Mouse (Mus musculus) forebrain, embryonic 11.5 days (tissue): ENCODE results near the gene Tnik. TPM values are rescaled to one million over a fixed set of nuclear protein-coding genes. Genes with fewer than 3 reads are reported as not detected.

ENCODE experiments used
- ATAC-seq: fragments of 200-750 bp; cut with Nextera tagmentation; replicated peaks from 2 replicates; pipeline ENCODE4 v1.8.0; 2017; ENCODE audit warnings: moderate TSS enrichment; ENCODE audit not compliant: low FRiP score
- DNase-seq: peaks from one replicate; pipeline ENCODE4 v3.0.0-alpha.2; 2017; ENCODE audit warnings: low spot score
- H3K27ac ChIP-seq: fragments of 300-500 bp; sonication (generic); 2 replicates; pipeline ENCODE4 v1.5.1; 2014; ENCODE audit warnings: low read depth, low read length
- H3K27me3 ChIP-seq: fragments of 300-500 bp; sonication (generic); 2 replicates; pipeline ENCODE4 v1.6.1; 2014; ENCODE audit warnings: mild to moderate bottlenecking, low read length, mixed read lengths; ENCODE audit not compliant: control insufficient read depth, insufficient read depth
- H3K36me3 ChIP-seq: fragments of 300-500 bp; sonication (generic); 2 replicates; pipeline ENCODE4 v1.6.1; 2014; ENCODE audit warnings: mild to moderate bottlenecking, low read length, moderate library complexity, mixed read lengths; ENCODE audit not compliant: control insufficient read depth, insufficient read depth
- H3K4me1 ChIP-seq: fragments of 300-500 bp; sonication (generic); replicated peaks from 2 replicates; pipeline ENCODE4 v1.6.1; 2014; ENCODE audit warnings: low read length, mixed read lengths; ENCODE audit not compliant: control insufficient read depth, insufficient read depth
- H3K4me2 ChIP-seq: fragments of 300-500 bp; sonication (generic); 2 replicates; pipeline ENCODE4 v1.6.1; 2014; ENCODE audit warnings: low read depth, mild to moderate bottlenecking, low read length, moderate library complexity, mixed read lengths; ENCODE audit not compliant: severe bottlenecking
- H3K4me3 ChIP-seq: fragments of 300-500 bp; sonication (generic); 2 replicates; pipeline ENCODE4 v1.5.1; 2014; ENCODE audit warnings: low read depth, low read length
- H3K9ac ChIP-seq: fragments of 300-500 bp; sonication (generic); 2 replicates; pipeline ENCODE4 v1.6.1; 2014; ENCODE audit warnings: low read length
- H3K9me3 ChIP-seq: fragments of 300-500 bp; sonication (generic); 2 replicates; pipeline ENCODE4 v1.6.1; 2016; ENCODE audit warnings: low read length, mixed read lengths; ENCODE audit not compliant: control insufficient read depth
- WGBS: fragments of 180-500 bp; shearing (Covaris S2); extraction: QIAGEN DNeasy Blood & Tissue Kit; methylation state at CpG from one replicate; pipeline ENCODE4 v1.1.7; 2014; 5-methylcytosine and 5-hydroxymethylcytosine counted together
- polyA plus RNA-seq: library from polyadenylated mRNA; unstranded; fragments of >200 nt; fragmentation: Nextera tagmentation; extraction: Ambion mirVana; gene quantifications from 2 replicates; pipeline ENCODE4 v1.2.1, GENCODE M21; 2014

Gene Tnik
- polyA plus RNA-seq, 1 experiment from 2014 or later: 21.7 TPM

- ATAC-seq: no peak
- no peak for DNase-seq
- H3K9ac ChIP-seq: no peak overlapping the region
- H3K4me3 ChIP-seq: no peak overlapping the region
- no peaks in the 10 kb centered on the region for H3K4me1 ChIP-seq
- H3K36me3 ChIP-seq: no peaks in the 10 kb centered on the region
- no peaks in the 10 kb centered on the region for H3K9me3 ChIP-seq
- no peak overlapping the region for H3K27ac ChIP-seq
- WGBS: 84% methylated on average over 4 of the region's 4 CpGs
- H3K27me3 ChIP-seq: no peaks in the 10 kb centered on the region
- no peak overlapping the region for H3K4me2 ChIP-seq
Measured at GRCm38 (mm10) chr3:28346476-28346875, 83.5 kb downstream of the Tnik start.

GRCm38 (mm10) chr3:28348746-28349145 is 85.7 kb downstream of the Tnik start:
- ATAC-seq: no peak
- Histone ChIP-seq H3K4me2 (no peak overlapping the region), H3K4me3 (no peak overlapping the region), H3K9ac (no peak overlapping the region), H3K27me3 (no peaks in the 10 kb centered on the region), H3K36me3 (no peaks in the 10 kb centered on the region), H3K9me3 (no peaks in the 10 kb centered on the region), H3K27ac (no peak overlapping the region), H3K4me1 (no peaks in the 10 kb centered on the region)
- no peak for DNase-seq
- 86% methylated on average over 1 of the region's 1 CpGs for WGBS

GRCm38 (mm10) chr3:28350147-28350801 is 87.3 kb downstream of the Tnik start:
- WGBS: 85% methylated on average over 10 of the region's 10 CpGs
- ATAC-seq: no peak
- H3K4me1 ChIP-seq: no peaks in the 10 kb centered on the region

GRCm38 (mm10) chr3:28358391-28358790 is 95.4 kb downstream of the Tnik start:
- H3K9me3 ChIP-seq: no peaks in the 10 kb centered on the region
- 74% methylated on average over 2 of the region's 2 CpGs for WGBS
- no peaks in the 10 kb centered on the region for H3K4me1 ChIP-seq
- no peaks in the 10 kb centered on the region for H3K27me3 ChIP-seq
- H3K4me2 ChIP-seq: no peak overlapping the region
- ATAC-seq (no peak), DNase-seq (no peak)
- H3K36me3 ChIP-seq: no peaks in the 10 kb centered on the region
- H3K4me3 ChIP-seq: no peak overlapping the region
- no peak overlapping the region for H3K27ac ChIP-seq
- no peak overlapping the region for H3K9ac ChIP-seq

More at GRCm38 (mm10) chr3:28350147-28350801, 87.3 kb downstream of the Tnik start:
- Histone ChIP-seq H3K9ac (no peak overlapping the region), H3K9me3 (no peaks in the 10 kb centered on the region), H3K4me2 (no peak overlapping the region), H3K27ac (no peak overlapping the region), H3K4me3 (no peak overlapping the region), H3K36me3 (no peaks in the 10 kb centered on the region), H3K27me3 (no peaks in the 10 kb centered on the region)
- DNase-seq: no peak

GRCm38 (mm10) chr3:28359138-28359537 is 96.1 kb downstream of the Tnik start:
- Histone ChIP-seq H3K27ac (no peak overlapping the region), H3K9ac (no peak overlapping the region), H3K4me2 (no peak overlapping the region), H3K4me1 (no peaks in the 10 kb centered on the region), H3K9me3 (no peaks in the 10 kb centered on the region), H3K27me3 (no peaks in the 10 kb centered on the region), H3K36me3 (no peaks in the 10 kb centered on the region), H3K4me3 (no peak overlapping the region)
- DNase-seq (no peak), ATAC-seq (no peak)
- WGBS: 84% methylated on average over 6 of the region's 6 CpGs

DNA sequence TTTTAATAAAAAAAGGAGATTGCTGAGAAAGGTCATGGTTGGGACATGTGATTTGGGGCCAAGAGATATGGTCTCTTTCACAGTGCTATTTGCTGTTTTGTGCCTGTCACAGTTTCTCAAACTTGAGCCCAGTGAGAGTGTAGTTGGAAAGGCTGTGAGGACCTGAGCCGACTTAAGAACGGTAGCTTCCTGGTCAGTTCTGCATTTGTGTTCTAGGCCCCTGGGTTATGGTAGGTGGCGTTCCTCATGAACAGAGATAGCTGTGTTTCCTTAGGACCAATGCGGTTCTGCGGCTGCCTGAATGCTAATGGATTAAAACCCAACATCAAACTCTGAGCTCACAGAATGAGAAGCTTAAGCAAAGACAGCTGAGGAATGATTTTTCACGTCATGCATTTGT is 98.0 kb downstream of the Tnik start:
- DNase-seq: no peak
- no peak for ATAC-seq
- 92% methylated on average over 6 of the region's 6 CpGs for WGBS
- no peak overlapping the region for H3K27ac ChIP-seq
- no peaks in the 10 kb centered on the region for H3K36me3 ChIP-seq
- no peaks in the 10 kb centered on the region for H3K27me3 ChIP-seq
- no peak overlapping the region for H3K4me2 ChIP-seq
- H3K4me1 ChIP-seq: no peaks in the 10 kb centered on the region
- no peak overlapping the region for H3K4me3 ChIP-seq
- H3K9me3 ChIP-seq: no peaks in the 10 kb centered on the region
- H3K9ac ChIP-seq: no peak overlapping the region

GRCm38 (mm10) chr3:28363441-28364125 is 100.6 kb downstream of the Tnik start:
- Histone ChIP-seq H3K9me3 (no peaks in the 10 kb centered on the region), H3K4me3 (no peak overlapping the region), H3K9ac (no peak overlapping the region), H3K27me3 (no peaks in the 10 kb centered on the region), H3K4me1 (no peaks in the 10 kb centered on the region), H3K27ac (no peak overlapping the region), H3K4me2 (no peak overlapping the region), H3K36me3 (no peaks in the 10 kb centered on the region)
- DNase-seq (no peak), ATAC-seq (no peak)
- 73% methylated on average over 5 of the region's 5 CpGs for WGBS

DNA sequence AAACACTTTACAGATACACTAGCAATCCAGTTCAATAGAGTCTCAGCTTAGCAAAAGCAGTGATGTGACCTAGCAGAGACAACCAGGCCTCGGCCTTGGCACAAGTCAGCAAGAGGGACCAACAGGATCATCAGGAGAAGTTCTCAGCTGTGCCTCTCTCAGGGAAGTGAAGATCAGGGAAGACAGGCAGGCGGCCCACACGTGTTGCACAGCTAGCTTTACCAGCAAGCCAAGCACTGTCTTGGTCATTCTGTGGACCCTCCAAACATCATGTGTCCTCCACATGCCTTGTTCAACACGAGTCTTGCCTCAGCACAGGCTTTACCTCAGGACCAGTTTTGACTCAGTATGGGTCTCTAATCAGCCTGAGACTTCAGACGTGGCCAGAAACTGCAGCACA is 105.7 kb downstream of the Tnik start:
- Histone ChIP-seq H3K27me3 (no peaks in the 10 kb centered on the region), H3K36me3 (no peaks in the 10 kb centered on the region), H3K4me2 (no peak overlapping the region), H3K9ac (no peak overlapping the region), H3K4me3 (no peak overlapping the region), H3K9me3 (no peaks in the 10 kb centered on the region), H3K27ac (no peak overlapping the region), H3K4me1 (no peaks in the 10 kb centered on the region)
- DNase-seq: no peak
- 77% methylated on average over 5 of the region's 5 CpGs for WGBS
- ATAC-seq: no peak

DNA sequence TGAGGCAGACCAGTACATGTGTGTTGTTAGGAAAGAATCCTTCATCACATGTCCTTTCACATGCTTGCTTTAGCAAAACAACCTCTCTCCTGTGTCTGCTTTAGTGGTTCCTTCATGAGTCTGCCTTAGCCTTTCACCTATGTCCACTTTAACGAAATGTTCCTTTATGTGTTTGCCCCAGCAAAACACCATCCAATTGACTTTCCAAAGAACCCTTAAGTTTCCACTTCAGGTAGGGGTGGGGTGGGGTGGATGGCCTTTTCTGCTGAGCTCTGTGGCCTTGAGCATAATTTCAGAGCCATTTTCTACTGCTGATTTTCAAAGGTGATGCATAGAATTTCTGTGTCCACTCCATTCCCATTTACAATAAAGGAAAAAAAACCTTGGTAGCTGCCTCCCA is 106.3 kb downstream of the Tnik start:
- Histone ChIP-seq H3K4me1 (no peaks in the 10 kb centered on the region), H3K27me3 (no peaks in the 10 kb centered on the region), H3K36me3 (no peaks in the 10 kb centered on the region), H3K9me3 (no peaks in the 10 kb centered on the region), H3K4me3 (no peak overlapping the region), H3K27ac (no peak overlapping the region), H3K9ac (no peak overlapping the region), H3K4me2 (no peak overlapping the region)
- DNase-seq: no peak
- ATAC-seq: no peak
- WGBS: 93% methylated on average over 1 of the region's 1 CpGs
